Mouse (Mus musculus) kidney, adult 2 months (tissue): ENCODE measurements around the gene Fbxl4. TPM values are rescaled to one million over a fixed set of nuclear protein-coding genes. Genes with fewer than 3 reads are reported as not detected.
"Not testable (repeated sequence)": the region's sequence is repeated elsewhere in the genome, so short reads cannot be mapped to it uniquely, and the experiment has no call there.

Experiments used
- DNase-seq: peaks from one replicate; pipeline ENCODE4 v3.0.0; 2021
- H3K27ac ChIP-seq: fragments of 200-500 bp; 2 replicates; pipeline ENCODE4 v1.5.1; 2012; ENCODE audit warnings: low read depth, low read length, control low read depth, inconsistent platforms; ENCODE audit not compliant: insufficient read depth
- H3K27me3 ChIP-seq: fragments of 200-500 bp; replicated peaks from 2 replicates; pipeline ENCODE4 v1.6.1; 2012; ENCODE audit warnings: mild to moderate bottlenecking, moderate library complexity, low read length, inconsistent platforms; ENCODE audit not compliant: control insufficient read depth, insufficient read depth
- H3K36me3 ChIP-seq: fragments of 200-500 bp; 2 replicates; pipeline ENCODE4 v1.6.1; 2012; ENCODE audit warnings: mild to moderate bottlenecking, moderate library complexity, low read length, inconsistent platforms; ENCODE audit not compliant: control insufficient read depth, insufficient read depth
- H3K4me1 ChIP-seq: fragments of 200-500 bp; 2 replicates; pipeline ENCODE4 v1.6.1; 2011; ENCODE audit warnings: low read length; ENCODE audit not compliant: control insufficient read depth, insufficient read depth
- H3K4me3 ChIP-seq: fragments of 200-500 bp; 2 replicates; pipeline ENCODE4 v1.5.1; 2011; ENCODE audit warnings: mild to moderate bottlenecking, low read depth, low read length, control low read depth; ENCODE audit not compliant: insufficient read depth
- CTCF ChIP-seq: fragments of 200-500 bp; conservative IDR thresholded peaks from 2 replicates; pipeline ENCODE4 v1.5.1; 2011; ENCODE audit warnings: low read depth, mild to moderate bottlenecking, control low read depth, low read length, moderate library complexity, mixed read lengths; ENCODE audit not compliant: insufficient read depth, insufficient read length
- POLR2A ChIP-seq: fragments of 200-500 bp; IDR thresholded peaks from one replicate; pipeline ENCODE4 v1.6.1; 2011; ENCODE audit warnings: low read depth, low read length, control low read depth
- WGBS: fragments of 180-500 bp; shearing (Covaris S2); methylation state at CpG from one replicate; pipeline ENCODE4 v1.1.7; 2018; 5-methylcytosine and 5-hydroxymethylcytosine counted together
- polyA plus RNA-seq: library from polyadenylated mRNA; depleted of rRNA; stranded (reverse); fragments of >200 nt; gene quantifications from 2 replicates; pipeline ENCODE4 v1.2.3, GENCODE M21; 2012; rRNA removed

The Fbxl4 gene
- 22.6 and 23.3 TPM in 2 replicates for polyA plus RNA-seq

- no peaks in the 10 kb centered on the region for H3K27me3 ChIP-seq
- peak; percentile 92 for DNase-seq
- peak within 1 kb of the TSS; percentile 97 for H3K27ac ChIP-seq
- H3K4me1 ChIP-seq = peaks cover 7% of the 10 kb centered on the region; the same call in 1 of the 2 replicates
- no peak for TF ChIP-seq POLR2A
- no peak for TF ChIP-seq CTCF
- WGBS = under 1% methylated on average over 61 of the region's 62 CpGs
- H3K36me3 ChIP-seq = no peaks in the 10 kb centered on the region
- peak within 1 kb of the TSS; percentile 85 for H3K4me3 ChIP-seq
Measured at GRCm38 (mm10) chr4:22357266-22357930, at the start of gene Fbxl4. Fbxl4 (plus strand) TSS chr4:22357543.

DNA sequence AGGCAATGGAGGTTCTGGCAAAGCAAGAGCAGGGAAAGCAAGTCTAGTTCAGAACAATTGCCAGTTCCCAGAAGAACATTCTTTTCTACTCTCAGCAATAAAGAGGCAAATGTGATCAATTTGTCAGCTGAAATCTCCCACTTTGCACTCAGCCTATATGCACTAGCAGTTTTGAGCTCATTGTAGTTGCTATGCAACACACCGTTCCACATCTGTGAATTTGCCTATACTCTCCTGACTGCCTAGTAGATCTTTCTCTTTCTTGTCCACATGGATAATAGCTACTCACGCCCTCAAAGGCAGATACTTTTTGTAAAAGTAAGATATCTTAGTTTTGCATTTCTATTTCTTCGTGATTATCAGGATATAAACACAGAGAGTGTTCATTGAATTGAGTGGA, 42.8 kb upstream of the Fbxl4 start:
- WGBS = 92% methylated on average over 3 of the region's 3 CpGs

GRCm38 (mm10) chr4:22342816-22343573, 14.3 kb upstream of the Fbxl4 start:
- no peaks in the 10 kb centered on the region for H3K4me1 ChIP-seq
- H3K36me3 ChIP-seq = no peaks in the 10 kb centered on the region
- TF ChIP-seq POLR2A (no peak), CTCF (no peak)
- H3K27me3 ChIP-seq = no peaks in the 10 kb centered on the region
- no peak for DNase-seq
- H3K4me3 ChIP-seq = no peak overlapping the region
- no peak overlapping the region for H3K27ac ChIP-seq
- 73% methylated on average over 8 of the region's 8 CpGs for WGBS

More for the DNA sequence above, 42.8 kb upstream of the Fbxl4 start:
- H3K27ac ChIP-seq = no peak overlapping the region
- no peak for TF ChIP-seq CTCF
- TF ChIP-seq POLR2A = no peak
- no peaks in the 10 kb centered on the region for H3K36me3 ChIP-seq
- H3K27me3 ChIP-seq = no peaks in the 10 kb centered on the region
- no peaks in the 10 kb centered on the region for H3K4me1 ChIP-seq
- H3K4me3 ChIP-seq = no peak overlapping the region
- DNase-seq = no peak

GRCm38 (mm10) chr4:22349086-22349485, 8.3 kb upstream of the Fbxl4 start:
- H3K27me3 ChIP-seq, DNase-seq: not testable (repeated sequence)
- WGBS = 93% methylated on average over 4 of the region's 4 CpGs

GRCm38 (mm10) chr4:22357931-22358300, 573 bp downstream of the Fbxl4 start:
- Histone ChIP-seq H3K4me3 (peak overlapping the region; percentile 85), H3K27ac (peak overlapping the region; percentile 97), H3K36me3 (no peaks in the 10 kb centered on the region), H3K27me3 (no peaks in the 10 kb centered on the region), H3K4me1 (peaks cover 7% of the 10 kb centered on the region; the same call in 1 of the 2 replicates)
- WGBS = 8% methylated on average over 10 of the region's 10 CpGs
- DNase-seq = no peak
- no peak for TF ChIP-seq CTCF

More at GRCm38 (mm10) chr4:22349086-22349485, 8.3 kb upstream of the Fbxl4 start:
- not testable (repeated sequence) for H3K4me1 ChIP-seq, H3K4me3 ChIP-seq, H3K36me3 ChIP-seq, H3K27ac ChIP-seq

GRCm38 (mm10) chr4:22358487-22358886, 1.1 kb downstream of the Fbxl4 start:
- H3K36me3 ChIP-seq = no peaks in the 10 kb centered on the region
- no peak for DNase-seq
- H3K4me3 ChIP-seq = no peak overlapping the region; the same call in 1 of the 2 replicates
- peaks cover 7% of the 10 kb centered on the region; the same call in 1 of the 2 replicates for H3K4me1 ChIP-seq
- TF ChIP-seq CTCF (no peak), POLR2A (no peak)
- 89% methylated on average over 10 of the region's 10 CpGs for WGBS
- H3K27me3 ChIP-seq = no peaks in the 10 kb centered on the region
- H3K27ac ChIP-seq = no peak overlapping the region

DNA sequence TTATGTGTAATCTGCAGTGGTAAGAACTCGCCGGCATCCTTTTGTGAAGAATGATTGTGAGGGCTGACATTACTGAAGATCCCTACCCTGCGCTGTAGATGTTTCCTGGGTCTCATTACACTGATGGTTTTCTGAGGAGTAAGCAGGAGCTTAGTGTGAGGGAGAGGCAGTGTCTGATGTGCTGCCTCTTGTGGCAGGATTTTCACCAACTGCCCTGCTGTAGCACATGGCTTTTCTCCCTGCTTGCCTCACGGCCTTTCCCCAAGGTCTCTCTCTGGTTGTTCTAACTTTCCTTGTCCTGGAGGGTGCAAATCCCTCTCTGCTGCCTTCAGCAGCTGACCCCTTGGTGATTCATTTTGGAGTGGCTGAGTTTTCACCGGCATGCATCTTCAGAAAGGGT, 10.0 kb downstream of the Fbxl4 start:
- WGBS = 66% methylated on average over 5 of the region's 5 CpGs
- TF ChIP-seq POLR2A = no peak
- TF ChIP-seq CTCF = no peak; the same call in 1 of the 2 replicates
- DNase-seq = no peak
- H3K4me3 ChIP-seq = no peak overlapping the region
- no peaks in the 10 kb centered on the region for H3K27me3 ChIP-seq
- no peaks in the 10 kb centered on the region for H3K36me3 ChIP-seq
- H3K27ac ChIP-seq = no peak overlapping the region
- no peaks in the 10 kb centered on the region for H3K4me1 ChIP-seq
